In the genomic region with DNA sequence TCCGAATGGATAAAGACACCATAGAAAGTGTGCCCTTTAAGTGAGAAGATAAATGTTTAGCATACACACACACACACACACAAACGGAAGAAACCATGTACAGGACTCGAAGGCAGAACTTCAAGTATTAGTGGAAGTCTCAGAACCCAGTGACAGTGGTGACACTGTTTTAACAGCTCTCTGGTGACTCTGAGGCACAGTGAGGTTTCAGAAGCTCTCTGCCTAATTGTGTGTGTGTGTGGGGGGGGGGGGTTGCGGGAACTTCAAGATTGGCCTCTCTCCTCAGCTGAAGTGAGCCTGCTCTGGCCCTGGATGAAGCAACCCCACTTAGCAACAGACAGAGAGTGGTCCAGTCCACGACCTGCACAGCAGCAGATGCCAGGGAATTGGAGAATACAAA, we compare ENCODE assay signal across 17 mouse cellular contexts. TPM values are rescaled to one million over a fixed set of nuclear protein-coding genes. Genes with fewer than 3 reads are reported as not detected.
"Had no signal": no experiment of that assay in that cellular context is flagged by ENCODE, and none has a peak within 500 bp of the region (broad histone marks: within the 10 kb centered on the region; RNA-seq: fewer than 3 reads in every experiment).

No protein-coding gene starts in this region.

- ATAC-seq: midbrain, embryonic 13.5 days; midbrain, embryonic 15.5 days had no signal

- H3K36me3 ChIP-seq: midbrain, embryonic 13.5 days; midbrain, embryonic 15.5 days; neural tube, embryonic 12.5 days; stomach, embryonic 15.5 days had no signal

- H3K9me3 ChIP-seq: midbrain, embryonic 13.5 days; midbrain, embryonic 15.5 days; neural tube, embryonic 12.5 days; stomach, embryonic 15.5 days had no signal

- H3K9ac ChIP-seq: lung, embryonic 14.5 days; midbrain, embryonic 13.5 days; midbrain, embryonic 15.5 days; neural tube, embryonic 12.5 days; stomach, embryonic 15.5 days had no signal

- H3K4me3 ChIP-seq: megakaryocyte, embryonic 14.5 days; midbrain, embryonic 13.5 days; midbrain, embryonic 15.5 days; neural tube, embryonic 12.5 days; stomach, embryonic 15.5 days had no signal

- H3K27ac ChIP-seq: midbrain, embryonic 13.5 days; midbrain, embryonic 15.5 days; neural tube, embryonic 12.5 days; stomach, embryonic 15.5 days; stomach, postnatal 0 days had no signal

- H3K4me2 ChIP-seq: lung, embryonic 14.5 days; midbrain, embryonic 13.5 days; midbrain, embryonic 15.5 days; neural tube, embryonic 12.5 days; stomach, embryonic 15.5 days had no signal

- H3K27me3 ChIP-seq: megakaryocyte, embryonic 14.5 days; midbrain, embryonic 13.5 days; midbrain, embryonic 15.5 days; neural tube, embryonic 12.5 days; stomach, embryonic 15.5 days had no signal

- DNase-seq: lung, adult 18-20 months; lung, embryonic 14.5 days; lung, postnatal 10 days; lung, postnatal 4 days; right cerebral cortex, postnatal 14 days; thymus, adult 2 months; thymus, postnatal 25 days; thymus, postnatal 4 days had no signal

RNA-seq across cellular contexts. Expression of a gene that starts 14.4 kb away (rescaled TPM):
- total RNA-seq: midbrain, postnatal 0 days; neutrophil, adult 5-6 weeks had no signal
- polyA plus RNA-seq: midbrain, embryonic 13.5 days; midbrain, embryonic 15.5 days; midbrain, postnatal 0 days; neural tube, embryonic 12.5 days; neural tube, embryonic 14.5 days; stomach, embryonic 15.5 days; stomach, postnatal 0 days had no signal
